Mouse (Mus musculus): ENCODE data around the gene Sncg.

- TF ChIP-seq CTCF (IDR thresholded peaks at IDR 0.05; ENCODE audit: low read depth) (no peak), EP300 (optimal IDR thresholded peaks at IDR 0.05) (no peak)
These were observed 18.7 kb upstream of the Sncg start for GRCm38 (mm10) chr14:34393295-34393694.

All from stomach, postnatal 0 days (tissue).